Mouse (Mus musculus) bone marrow macrophage, adult 2 months (primary cell): ENCODE measurements around the gene Gm2956. TPM values are rescaled to one million over a fixed set of nuclear protein-coding genes. Genes with fewer than 3 reads are reported as not detected.
"Not testable (repeated sequence)": the region's sequence is repeated elsewhere in the genome, so short reads cannot be mapped to it uniquely, and the experiment has no call there.

ENCODE experiments used
- H3K27ac ChIP-seq: 2 replicates; pipeline ENCODE4 v1.5.1; 2012; ENCODE audit warnings: low read depth, low read length; ENCODE audit not compliant: insufficient read depth
- H3K4me1 ChIP-seq: 2 replicates; pipeline ENCODE4 v1.6.1; 2012; ENCODE audit warnings: low read length; ENCODE audit not compliant: control insufficient read depth, insufficient read depth
- H3K4me3 ChIP-seq: 2 replicates; pipeline ENCODE4 v1.5.1; 2012; ENCODE audit warnings: mild to moderate bottlenecking, low read length, moderate library complexity; ENCODE audit not compliant: insufficient read depth
- polyA plus RNA-seq: library from polyadenylated mRNA; stranded (reverse); fragments of >200 nt; gene quantifications from 2 replicates; pipeline ENCODE4 v1.2.4, GENCODE M21; 2012; ENCODE audit not compliant: missing spikeins, insufficient read depth, insufficient read length

Gm2956 gene
- not detected in 2 replicates for polyA plus RNA-seq

- not testable (repeated sequence) for H3K4me1 ChIP-seq, H3K27ac ChIP-seq, H3K4me3 ChIP-seq
Measured at GRCm38 (mm10) chr14:3332087-3332677, at the start of gene Gm2956. TSS of gene Gm2956 (plus strand) at chr14:3332627.

DNA sequence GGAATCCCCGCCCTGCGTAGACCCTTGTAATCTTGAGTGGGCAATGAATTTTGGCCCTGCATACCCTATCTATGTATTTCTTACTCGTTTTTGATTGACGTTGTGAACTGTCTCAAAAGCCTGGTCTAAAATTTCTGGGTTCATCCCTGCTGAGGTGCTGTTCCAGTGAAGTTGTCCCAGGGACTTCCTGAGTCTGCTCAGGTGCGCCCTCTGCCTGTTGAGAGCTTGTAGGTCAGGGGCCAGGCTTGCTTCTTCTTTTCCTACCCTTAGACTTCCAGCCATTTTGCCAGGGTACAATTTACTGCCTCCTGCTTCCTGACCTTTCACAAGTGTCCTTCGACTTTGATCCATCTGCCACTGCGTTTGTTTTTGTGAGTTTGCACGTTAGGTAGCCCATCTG is 979 bp downstream of the Gm2956 start:
- H3K4me3 ChIP-seq, H3K4me1 ChIP-seq, H3K27ac ChIP-seq: not testable (repeated sequence)

DNA sequence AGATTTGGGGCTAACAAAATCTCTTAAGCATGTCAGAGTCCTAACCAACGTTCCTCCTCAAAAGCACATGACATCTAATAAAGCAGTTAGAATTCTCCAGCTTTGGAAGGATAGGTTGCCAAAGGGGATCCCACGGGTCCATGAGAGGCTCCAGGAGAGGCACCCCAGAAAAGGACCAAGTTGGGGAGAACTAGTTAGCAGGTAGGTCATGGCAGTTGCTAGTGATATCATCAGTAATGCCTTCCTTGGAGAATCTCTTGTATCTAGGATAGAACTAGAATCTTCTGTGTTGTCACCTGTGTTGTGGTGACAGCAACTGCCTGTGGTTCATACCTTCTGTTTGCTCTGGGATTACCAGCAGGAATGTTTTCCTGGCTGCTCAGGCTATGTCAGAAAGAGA is 62.4 kb downstream of the Gm2956 start, which contains the start of gene Gm10413:
Gm10413 (plus strand) TSS at position 301 of the 400 bp plus-strand sequence.
- not testable (repeated sequence) for H3K27ac ChIP-seq, H3K4me3 ChIP-seq, H3K4me1 ChIP-seq

Other genes with a start within 250 kb of the Gm2956 start
- gene Gm10340, start 198.6 kb upstream of the Gm2956 start, polyA plus RNA-seq, result not detected in 2 replicates
- not detected in 2 replicates for gene Gm5795, start 144.4 kb upstream of the Gm2956 start, polyA plus RNA-seq
- gene D830030K20Rik, start 124.1 kb upstream of the Gm2956 start, polyA plus RNA-seq, result not detected in 2 replicates
- not detected in 2 replicates for gene Gm10413, start 62.5 kb downstream of the Gm2956 start, polyA plus RNA-seq
- gene Gm10409, start 80.0 kb downstream of the Gm2956 start, polyA plus RNA-seq, result not detected in 2 replicates
- not detected in 2 replicates for gene Gm3005, start 95.5 kb downstream of the Gm2956 start, polyA plus RNA-seq
- not detected in 2 replicates for gene Gm10408, start 116.8 kb downstream of the Gm2956 start, polyA plus RNA-seq